Mouse (Mus musculus) hindbrain, embryonic 16.5 days (tissue): ENCODE measurements around the gene Ell. TPM values are rescaled to one million over a fixed set of nuclear protein-coding genes. Genes with fewer than 3 reads are reported as not detected.

Experiments used
- ATAC-seq: fragments of 200-750 bp; cut with Nextera tagmentation; 2 replicates; pipeline ENCODE4 v1.8.0; 2017; ENCODE audit warnings: moderate TSS enrichment, moderate library complexity
- H3K27ac ChIP-seq: fragments of 300-500 bp; sonication (generic); 2 replicates; pipeline ENCODE4 v1.5.1; 2014; ENCODE audit warnings: low read depth, mild to moderate bottlenecking, control low read depth, low read length, moderate library complexity
- H3K27me3 ChIP-seq: fragments of 300-500 bp; sonication (generic); replicated peaks from 2 replicates; pipeline ENCODE4 v1.6.1; 2014; ENCODE audit warnings: low read length; ENCODE audit not compliant: control insufficient read depth, insufficient read depth
- H3K36me3 ChIP-seq: fragments of 300-500 bp; sonication (generic); 2 replicates; pipeline ENCODE4 v1.6.1; 2014; ENCODE audit warnings: mild to moderate bottlenecking, low read length, moderate library complexity, mixed read lengths; ENCODE audit not compliant: control insufficient read depth, insufficient read depth
- H3K4me1 ChIP-seq: fragments of 300-500 bp; sonication (generic); 2 replicates; pipeline ENCODE4 v1.6.1; 2014; ENCODE audit warnings: low read depth, low read length; ENCODE audit not compliant: control insufficient read depth, insufficient read depth
- H3K4me2 ChIP-seq: fragments of 300-500 bp; sonication (generic); 2 replicates; pipeline ENCODE4 v1.6.1; 2014; ENCODE audit warnings: mild to moderate bottlenecking, low read length, control low read depth, moderate library complexity
- H3K4me3 ChIP-seq: fragments of 300-500 bp; sonication (generic); 2 replicates; pipeline ENCODE4 v1.5.1; 2014; ENCODE audit warnings: mild to moderate bottlenecking, low read length, control low read depth, moderate library complexity
- H3K9ac ChIP-seq: fragments of 300-500 bp; sonication (generic); 2 replicates; pipeline ENCODE4 v1.6.1; 2014; ENCODE audit warnings: low read depth, mild to moderate bottlenecking, control low read depth, low read length, moderate library complexity
- H3K9me3 ChIP-seq: fragments of 300-500 bp; sonication (generic); 2 replicates; pipeline ENCODE4 v1.6.1; 2014; ENCODE audit warnings: mild to moderate bottlenecking, low read length, moderate library complexity; ENCODE audit not compliant: control insufficient read depth
- WGBS: fragments of 180-500 bp; shearing (Covaris S2); extraction: QIAGEN DNeasy Blood & Tissue Kit; methylation state at CpG from one replicate; pipeline ENCODE4 v1.1.7; 2014; 5-methylcytosine and 5-hydroxymethylcytosine counted together
- polyA plus RNA-seq: library from polyadenylated mRNA; unstranded; fragments of >200 nt; fragmentation: Nextera tagmentation; extraction: Ambion mirVana; gene quantifications from 2 replicates; pipeline ENCODE4 v1.2.1, GENCODE M21; 2015

Ell gene
- polyA plus RNA-seq, 1 experiment from 2014 or later, result 14.9 TPM

- H3K27me3 ChIP-seq, result no peaks in the 10 kb centered on the region
- peaks cover 3% of the 10 kb centered on the region; the same call in 1 of the 2 replicates for H3K36me3 ChIP-seq
- H3K4me1 ChIP-seq, result peaks cover 62% of the 10 kb centered on the region
- H3K9ac ChIP-seq, result no peak overlapping the region
- no peak overlapping the region for H3K27ac ChIP-seq
- ATAC-seq, result no peak
- peak overlapping the region; percentile 40; the same call in 1 of the 2 replicates for H3K4me3 ChIP-seq
- H3K9me3 ChIP-seq, result peaks cover 2% of the 10 kb centered on the region; the same call in 1 of the 2 replicates
- peak overlapping the region; percentile 73 for H3K4me2 ChIP-seq
- WGBS, result 73% methylated on average over 17 of the region's 17 CpGs
These were observed 57.6 kb downstream of the Ell start for GRCm38 (mm10) chr8:70596775-70597416.

- Histone ChIP-seq H3K27ac (peak overlapping the region; percentile 34; the same call in 1 of the 2 replicates), H3K9me3 (peaks cover 2% of the 10 kb centered on the region; the same call in 1 of the 2 replicates), H3K36me3 (peaks cover 7% of the 10 kb centered on the region), H3K27me3 (no peaks in the 10 kb centered on the region), H3K4me3 (peak overlapping the region; percentile 40), H3K4me1 (peaks cover 62% of the 10 kb centered on the region), H3K9ac (peak overlapping the region; percentile 67), H3K4me2 (peak overlapping the region; percentile 73)
- no peak for ATAC-seq
- WGBS, result 10% methylated on average over 37 of the region's 68 CpGs
These were observed 58.4 kb downstream of the Ell start for GRCm38 (mm10) chr8:70597417-70598272.

GRCm38 (mm10) chr8:70598283-70598682 is 59.0 kb downstream of the Ell start:
- Histone ChIP-seq H3K4me2 (peak overlapping the region; percentile 73), H3K9me3 (peaks cover 2% of the 10 kb centered on the region; the same call in 1 of the 2 replicates), H3K4me3 (peak overlapping the region; percentile 40), H3K9ac (peak overlapping the region; percentile 67), H3K36me3 (peaks cover 11% of the 10 kb centered on the region), H3K4me1 (peaks cover 60% of the 10 kb centered on the region), H3K27me3 (no peaks in the 10 kb centered on the region), H3K27ac (no peak overlapping the region)
- ATAC-seq, result peak; percentile 16; the same call in 1 of the 2 replicates
- WGBS, result 3% methylated on average over 27 of the region's 29 CpGs

GRCm38 (mm10) chr8:70598722-70599121 is 59.5 kb downstream of the Ell start:
- H3K9me3 ChIP-seq, result peaks cover 2% of the 10 kb centered on the region; the same call in 1 of the 2 replicates
- peaks cover 11% of the 10 kb centered on the region for H3K36me3 ChIP-seq
- H3K27ac ChIP-seq, result no peak overlapping the region
- H3K4me2 ChIP-seq, result peak overlapping the region; percentile 73
- no peak for ATAC-seq
- H3K4me1 ChIP-seq, result peaks cover 55% of the 10 kb centered on the region
- WGBS, result 16% methylated on average over 10 of the region's 10 CpGs
- H3K9ac ChIP-seq, result peak overlapping the region; percentile 67
- H3K4me3 ChIP-seq, result peak overlapping the region; percentile 40
- no peaks in the 10 kb centered on the region for H3K27me3 ChIP-seq

GRCm38 (mm10) chr8:70599507-70600290 is 60.4 kb downstream of the Ell start:
- ATAC-seq, result no peak
- H3K9me3 ChIP-seq, result peaks cover 2% of the 10 kb centered on the region; the same call in 1 of the 2 replicates
- H3K9ac ChIP-seq, result peak overlapping the region; percentile 22; the same call in 1 of the 2 replicates
- H3K4me1 ChIP-seq, result peaks cover 54% of the 10 kb centered on the region
- no peak overlapping the region for H3K27ac ChIP-seq
- H3K4me3 ChIP-seq, result no peak overlapping the region
- H3K36me3 ChIP-seq, result peaks cover 11% of the 10 kb centered on the region
- H3K27me3 ChIP-seq, result no peaks in the 10 kb centered on the region
- no peak overlapping the region for H3K4me2 ChIP-seq
- 84% methylated on average over 12 of the region's 12 CpGs for WGBS

GRCm38 (mm10) chr8:70600473-70601270 is 61.4 kb downstream of the Ell start:
- H3K4me1 ChIP-seq, result peaks cover 44% of the 10 kb centered on the region
- H3K4me3 ChIP-seq, result peak overlapping the region; percentile 24
- H3K27ac ChIP-seq, result peak overlapping the region; percentile 68
- peaks cover 2% of the 10 kb centered on the region; the same call in 1 of the 2 replicates for H3K9me3 ChIP-seq
- ATAC-seq, result 0 out of 2 replicates have a peak, but pooled peaks have one; percentile 3
- H3K9ac ChIP-seq, result peak overlapping the region; percentile 37
- WGBS, result 12% methylated on average over 9 of the region's 10 CpGs
- H3K36me3 ChIP-seq, result peaks cover 11% of the 10 kb centered on the region
- H3K27me3 ChIP-seq, result no peaks in the 10 kb centered on the region
- peak overlapping the region; percentile 55 for H3K4me2 ChIP-seq

- ATAC-seq, result peak; percentile 59
- peak overlapping the region; percentile 37; the same call in 1 of the 2 replicates for H3K9ac ChIP-seq
- H3K36me3 ChIP-seq, result peaks cover 9% of the 10 kb centered on the region
- WGBS, result under 1% methylated on average over 26 of the region's 26 CpGs
- peak overlapping the region; percentile 24 for H3K4me3 ChIP-seq
- peaks cover 42% of the 10 kb centered on the region for H3K4me1 ChIP-seq
- peak overlapping the region; percentile 68 for H3K27ac ChIP-seq
- no peaks in the 10 kb centered on the region for H3K9me3 ChIP-seq
- no peaks in the 10 kb centered on the region for H3K27me3 ChIP-seq
- peak overlapping the region; percentile 55 for H3K4me2 ChIP-seq
These were observed 62.0 kb downstream of the Ell start for GRCm38 (mm10) chr8:70601271-70601649.

- H3K27ac ChIP-seq, result no peak overlapping the region
These were observed 63.0 kb downstream of the Ell start for GRCm38 (mm10) chr8:70602139-70602811.

More at GRCm38 (mm10) chr8:70602139-70602811, 63.0 kb downstream of the Ell start:
- H3K36me3 ChIP-seq, result peaks cover 9% of the 10 kb centered on the region
- H3K9ac ChIP-seq, result no peak overlapping the region
- ATAC-seq, result no peak
- peaks cover 43% of the 10 kb centered on the region for H3K4me1 ChIP-seq
- no peaks in the 10 kb centered on the region for H3K27me3 ChIP-seq
- no peak overlapping the region for H3K4me3 ChIP-seq
- H3K9me3 ChIP-seq, result no peaks in the 10 kb centered on the region
- WGBS, result 93% methylated on average over 13 of the region's 13 CpGs
- no peak overlapping the region for H3K4me2 ChIP-seq
